In genomic region chr11:8772541-8772940, GRCm38 (mm10) we compare ENCODE assay signal across 25 mouse cellular contexts.
DNase-seq lines count a peak whose midpoint lies in the region; ATAC-seq and TF ChIP-seq lines count a peak whose summit lies in the region.
"Had no signal": no experiment of that assay in that cellular context is flagged by ENCODE, and none has a peak within 500 bp of the region (broad histone marks: within the 10 kb centered on the region; RNA-seq: fewer than 3 reads in every experiment).

No protein-coding gene starts in this region.

- no peak overlapping the region for H3K27ac ChIP-seq in hindbrain, postnatal 0 days
- H3K27ac ChIP-seq in hindbrain, embryonic 12.5 days = no peak overlapping the region
- H3K27ac ChIP-seq in midbrain, embryonic 11.5 days (ENCODE audit: low read depth, low read length) = no peak overlapping the region
- H3K27ac ChIP-seq in midbrain, embryonic 14.5 days (replicated peaks; ENCODE audit: low read depth, low read length) = no peak overlapping the region
- H3K27ac ChIP-seq: embryonic facial prominence, embryonic 10.5 days; forebrain, embryonic 15.5 days; heart, embryonic 13.5 days; hindbrain, embryonic 13.5 days; limb, embryonic 15.5 days; liver, embryonic 14.5 days; macrophage; stomach, embryonic 15.5 days had no signal

- H3K4me3 ChIP-seq in hindbrain, postnatal 0 days (ENCODE audit: low read length) = no peak overlapping the region
- no peak overlapping the region for H3K4me3 ChIP-seq in hindbrain, embryonic 12.5 days
- no peak overlapping the region for H3K4me3 ChIP-seq in midbrain, embryonic 11.5 days (ENCODE audit: low read depth, low read length)
- H3K4me3 ChIP-seq in midbrain, embryonic 14.5 days (replicated peaks; ENCODE audit: low read depth, low read length) = no peak overlapping the region
- H3K4me3 ChIP-seq: embryonic facial prominence, embryonic 10.5 days; forebrain, embryonic 15.5 days; heart, embryonic 13.5 days; hindbrain, embryonic 13.5 days; limb, embryonic 15.5 days; stomach, embryonic 15.5 days had no signal

- WGBS in hindbrain, postnatal 0 days = 65% methylated on average over 5 of the region's 5 CpGs
- 81% methylated on average over 5 of the region's 5 CpGs for WGBS in hindbrain, embryonic 12.5 days
- WGBS in midbrain, embryonic 11.5 days = 86% methylated on average over 5 of the region's 5 CpGs
- 82% methylated on average over 5 of the region's 5 CpGs for WGBS in midbrain, embryonic 14.5 days

- no peaks in the 10 kb centered on the region for H3K36me3 ChIP-seq in hindbrain, postnatal 0 days (ENCODE audit: insufficient read depth, low read length)
- H3K36me3 ChIP-seq in hindbrain, embryonic 12.5 days = no peaks in the 10 kb centered on the region
- H3K36me3 ChIP-seq in midbrain, embryonic 11.5 days (ENCODE audit: control insufficient read depth, insufficient read depth, low read length) = no peaks in the 10 kb centered on the region
- H3K36me3 ChIP-seq in midbrain, embryonic 14.5 days (ENCODE audit: control insufficient read depth, insufficient read depth, low read length) = no peaks in the 10 kb centered on the region
- H3K36me3 ChIP-seq: embryonic facial prominence, embryonic 10.5 days; forebrain, embryonic 15.5 days; heart, embryonic 13.5 days; hindbrain, embryonic 13.5 days; limb, embryonic 15.5 days; stomach, embryonic 15.5 days had no signal

- no peak for TF ChIP-seq CTCF in hindbrain, postnatal 0 days (IDR thresholded peaks at IDR 0.05; ENCODE audit: low read depth)

- ATAC-seq in hindbrain, postnatal 0 days = peak; percentile 40; the same call in 1 of the 2 replicates
- no peak for ATAC-seq in hindbrain, embryonic 12.5 days (ENCODE audit: low FRiP score)
- ATAC-seq in midbrain, embryonic 11.5 days (ENCODE audit: low FRiP score) = no peak
- no peak for ATAC-seq in midbrain, embryonic 14.5 days (ENCODE audit: low FRiP score, low TSS enrichment)
- ATAC-seq: activated CD4-positive, CD25-positive, alpha-beta regulatory T cell, adult 4 months; forebrain, embryonic 15.5 days; inflammation-experienced regulatory T-cells, adult 6 months had no signal

- no peaks in the 10 kb centered on the region for H3K4me1 ChIP-seq in hindbrain, postnatal 0 days (ENCODE audit: insufficient read depth, low read length)
- H3K4me1 ChIP-seq in hindbrain, embryonic 12.5 days = no peaks in the 10 kb centered on the region
- no peaks in the 10 kb centered on the region for H3K4me1 ChIP-seq in midbrain, embryonic 11.5 days (ENCODE audit: control insufficient read depth, insufficient read depth, low read length)
- no peaks in the 10 kb centered on the region for H3K4me1 ChIP-seq in midbrain, embryonic 14.5 days (ENCODE audit: control insufficient read depth, insufficient read depth, low read length)
- H3K4me1 ChIP-seq: forebrain, embryonic 15.5 days; hindbrain, embryonic 13.5 days; limb, embryonic 15.5 days had no signal

- H3K4me2 ChIP-seq in hindbrain, postnatal 0 days (ENCODE audit: low read depth, low read length) = no peak overlapping the region
- no peak overlapping the region for H3K4me2 ChIP-seq in hindbrain, embryonic 12.5 days (replicated peaks)
- no peak overlapping the region for H3K4me2 ChIP-seq in midbrain, embryonic 11.5 days
- no peak overlapping the region for H3K4me2 ChIP-seq in midbrain, embryonic 14.5 days (ENCODE audit: low read length)
- H3K4me2 ChIP-seq: forebrain, embryonic 15.5 days; heart, embryonic 13.5 days; hindbrain, embryonic 13.5 days; limb, embryonic 15.5 days; stomach, embryonic 15.5 days had no signal

- DNase-seq in cerebellum, postnatal 10 days = peak; percentile 20 to 21
- no peak for DNase-seq in cerebellum, adult 18-20 months
- no peak for DNase-seq in hindbrain, postnatal 0 days (ENCODE audit: low spot score)
- peak; percentile 56 for DNase-seq in midbrain, embryonic 11.5 days (ENCODE audit: low spot score, missing footprints)
- DNase-seq in midbrain, embryonic 14.5 days = no peak
- no peak for DNase-seq in thymus, postnatal 10 days (ENCODE audit: low spot score in 2 of 2)
- DNase-seq in gastrocnemius, postnatal 10 days = no peak
- DNase-seq: adrenal gland, adult 8-10 months; cerebellum, adult 11-12 months; gastrocnemius, postnatal 25 days; kidney, adult 8-10 months; kidney, postnatal 10 days; left cerebral cortex, postnatal 4 days; right cerebral cortex, postnatal 4 days had no signal

- H3K27me3 ChIP-seq in hindbrain, postnatal 0 days (ENCODE audit: insufficient read depth, low read length) = no peaks in the 10 kb centered on the region
- no peaks in the 10 kb centered on the region for H3K27me3 ChIP-seq in hindbrain, embryonic 12.5 days
- H3K27me3 ChIP-seq in midbrain, embryonic 11.5 days (ENCODE audit: control insufficient read depth, insufficient read depth, low read length) = no peaks in the 10 kb centered on the region
- no peaks in the 10 kb centered on the region for H3K27me3 ChIP-seq in midbrain, embryonic 14.5 days (ENCODE audit: control insufficient read depth, insufficient read depth, low read length)
- H3K27me3 ChIP-seq: forebrain, embryonic 15.5 days; heart, embryonic 13.5 days; hindbrain, embryonic 13.5 days; limb, embryonic 15.5 days; stomach, embryonic 15.5 days had no signal

- H3K9me3 ChIP-seq in hindbrain, postnatal 0 days (ENCODE audit: low read length) = no peaks in the 10 kb centered on the region
- no peaks in the 10 kb centered on the region for H3K9me3 ChIP-seq in hindbrain, embryonic 12.5 days (replicated peaks)
- H3K9me3 ChIP-seq in midbrain, embryonic 11.5 days (ENCODE audit: control insufficient read depth, low read length) = no peaks in the 10 kb centered on the region
- H3K9me3 ChIP-seq in midbrain, embryonic 14.5 days (ENCODE audit: control insufficient read depth, low read length) = no peaks in the 10 kb centered on the region
- H3K9me3 ChIP-seq: embryonic facial prominence, embryonic 10.5 days; forebrain, embryonic 15.5 days; heart, embryonic 13.5 days; hindbrain, embryonic 13.5 days; limb, embryonic 15.5 days; stomach, embryonic 15.5 days had no signal

- no peak overlapping the region for H3K9ac ChIP-seq in hindbrain, postnatal 0 days (replicated peaks; ENCODE audit: low read length)
- H3K9ac ChIP-seq in hindbrain, embryonic 12.5 days = no peak overlapping the region
- H3K9ac ChIP-seq in midbrain, embryonic 11.5 days (ENCODE audit: low read length) = no peak overlapping the region
- H3K9ac ChIP-seq in midbrain, embryonic 14.5 days (replicated peaks; ENCODE audit: low read length) = no peak overlapping the region
- H3K9ac ChIP-seq: forebrain, embryonic 15.5 days; heart, embryonic 13.5 days; hindbrain, embryonic 13.5 days; limb, embryonic 15.5 days; liver, embryonic 14.5 days; stomach, embryonic 15.5 days had no signal

Comparison
In these comparisons a context has a peak if more than half of its experiments do, and no peak if none do; other contexts are left out.
1. DNase-seq: peak in cerebellum, postnatal 10 days (2 of 2) and midbrain, embryonic 11.5 days (single experiment); none in cerebellum, adult 18-20 months (0 of 2), hindbrain, postnatal 0 days (single experiment), midbrain, embryonic 14.5 days (single experiment), thymus, postnatal 10 days (0 of 2) and gastrocnemius, postnatal 10 days (single experiment).